Mouse (Mus musculus) olfactory bulb, adult 2 months (tissue): Measurements from ENCODE around the gene Rreb1. TPM values are rescaled to one million over a fixed set of nuclear protein-coding genes. Genes with fewer than 3 reads are reported as not detected.
"Not testable (repeated sequence)": the region's sequence is repeated elsewhere in the genome, so short reads cannot be mapped to it uniquely, and the experiment has no call there.

Experiments
- H3K27ac ChIP-seq: fragments of 200-500 bp; 2 replicates; pipeline ENCODE4 v1.5.1; 2012; ENCODE audit warnings: low read depth, low read length; ENCODE audit not compliant: insufficient read depth
- H3K4me1 ChIP-seq: fragments of 200-500 bp; 2 replicates; pipeline ENCODE4 v1.6.1; 2012; ENCODE audit warnings: low read length; ENCODE audit not compliant: control insufficient read depth, insufficient read depth
- H3K4me3 ChIP-seq: fragments of 200-500 bp; 2 replicates; pipeline ENCODE4 v1.5.1; 2012; ENCODE audit warnings: mild to moderate bottlenecking, low read depth, low read length, moderate library complexity; ENCODE audit not compliant: insufficient read depth
- CTCF ChIP-seq: fragments of 200-500 bp; IDR thresholded peaks from 2 replicates; pipeline ENCODE4 v1.5.1; 2012; ENCODE audit warnings: low read depth, mild to moderate bottlenecking, low read length, moderate library complexity; ENCODE audit not compliant: insufficient read depth
- POLR2A ChIP-seq: fragments of 200-500 bp; IDR thresholded peaks from 2 replicates; pipeline ENCODE4 v1.6.1; 2012; ENCODE audit warnings: mild to moderate bottlenecking, low read depth, low read length, moderate library complexity; ENCODE audit not compliant: insufficient read depth
- WGBS: fragments of 180-500 bp; shearing (Covaris S2); methylation state at CpG from one replicate; pipeline ENCODE4 v1.1.7; 2018; 5-methylcytosine and 5-hydroxymethylcytosine counted together
- polyA plus RNA-seq: library from polyadenylated mRNA; stranded (reverse); fragments of >200 nt; gene quantifications from 2 replicates; pipeline ENCODE4 v1.2.4, GENCODE M21; 2012; ENCODE audit warnings: low replicate concordance; ENCODE audit not compliant: missing spikeins, insufficient read depth, insufficient read length

Rreb1 gene
- polyA plus RNA-seq, 1 experiment, result not detected

DNA sequence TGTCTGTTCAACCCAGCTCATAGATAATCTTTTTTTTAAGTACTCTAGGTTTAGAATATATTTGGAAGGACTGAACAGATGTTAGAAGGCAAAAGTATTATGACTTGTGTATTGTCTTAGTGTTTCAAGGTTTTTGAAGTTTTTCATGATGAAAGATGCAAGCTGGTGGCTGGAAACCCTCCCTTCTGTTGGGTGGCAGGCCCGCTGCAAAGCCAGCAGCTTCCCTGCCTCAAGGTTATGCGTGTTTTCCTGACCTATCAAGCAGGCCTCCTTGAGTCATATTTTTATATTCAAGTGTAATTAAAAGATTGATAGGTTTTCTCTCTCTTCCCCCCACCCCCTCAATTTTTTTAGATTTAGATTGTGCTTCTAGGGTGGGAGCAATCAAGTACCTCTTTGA is 52.1 kb downstream of the Rreb1 start:
- WGBS, result 94% methylated on average over 2 of the region's 2 CpGs

GRCm38 (mm10) chr13:37830874-37831311 is 52.7 kb downstream of the Rreb1 start:
- Histone ChIP-seq H3K27ac (no peak overlapping the region), H3K4me3 (no peak overlapping the region), H3K4me1 (peaks cover 9% of the 10 kb centered on the region)
- no peak for TF ChIP-seq CTCF
- TF ChIP-seq POLR2A, result no peak
- WGBS, result 67% methylated on average over 4 of the region's 4 CpGs

More for the DNA sequence above, 52.1 kb downstream of the Rreb1 start:
- Histone ChIP-seq H3K4me1 (peaks cover 15% of the 10 kb centered on the region), H3K4me3 (no peak overlapping the region), H3K27ac (no peak overlapping the region)
- TF ChIP-seq CTCF (no peak), POLR2A (no peak)

DNA sequence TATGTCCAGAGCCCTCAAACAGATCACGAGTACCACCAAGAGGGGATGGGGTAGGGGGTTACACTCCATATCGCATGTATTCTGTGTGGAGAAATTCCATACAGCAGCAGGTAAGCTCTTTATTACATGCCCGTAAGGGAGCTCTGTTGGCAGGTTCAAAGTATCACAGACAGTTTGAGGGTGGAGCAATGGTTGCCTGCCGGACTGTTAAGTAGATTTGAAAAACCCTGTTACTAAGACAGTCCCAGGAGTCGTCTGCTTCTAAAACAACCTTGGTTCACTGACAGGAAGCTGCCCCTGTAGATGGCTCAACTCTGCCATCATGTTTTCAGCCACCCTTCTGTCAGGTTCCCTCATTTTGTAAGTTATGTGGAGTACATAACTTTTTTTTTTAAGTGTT is 54.3 kb downstream of the Rreb1 start:
- TF ChIP-seq POLR2A (no peak), CTCF (no peak)
- H3K4me3 ChIP-seq, result no peak overlapping the region
- H3K27ac ChIP-seq, result no peak overlapping the region
- peaks cover 7% of the 10 kb centered on the region; the same call in 1 of the 2 replicates for H3K4me1 ChIP-seq
- WGBS, result 62% methylated on average over 5 of the region's 5 CpGs

DNA sequence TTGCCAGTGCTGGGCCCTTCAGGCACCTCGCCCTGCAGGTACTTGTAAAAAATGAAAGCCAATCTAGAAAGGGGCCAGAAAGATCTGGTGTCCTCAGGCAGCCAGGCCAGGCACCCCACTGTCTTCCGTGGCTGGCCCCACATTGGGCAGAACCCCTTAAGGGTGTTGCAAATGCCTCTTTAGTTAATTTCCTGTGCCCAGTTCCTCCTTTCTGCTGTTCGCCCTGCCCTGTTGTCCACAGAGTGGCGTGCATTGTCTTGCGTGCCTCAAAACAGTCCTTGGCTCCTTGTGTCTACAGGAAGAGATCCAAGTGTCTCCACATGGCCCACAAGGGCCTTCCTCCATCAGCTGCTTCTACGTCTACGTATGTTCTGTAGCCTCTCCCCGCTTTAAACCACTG is 55.3 kb downstream of the Rreb1 start:
- Histone ChIP-seq H3K4me3 (no peak overlapping the region), H3K4me1 (peaks cover 5% of the 10 kb centered on the region; the same call in 1 of the 2 replicates), H3K27ac (no peak overlapping the region)
- TF ChIP-seq POLR2A, result no peak
- 80% methylated on average over 8 of the region's 8 CpGs for WGBS

- peaks cover 5% of the 10 kb centered on the region; the same call in 1 of the 2 replicates for H3K4me1 ChIP-seq
- TF ChIP-seq CTCF, result no peak
- TF ChIP-seq POLR2A, result no peak
- no peak overlapping the region for H3K4me3 ChIP-seq
- WGBS, result 91% methylated on average over 1 of the region's 1 CpGs
- H3K27ac ChIP-seq, result no peak overlapping the region
Observed at GRCm38 (mm10) chr13:37835296-37835695, 57.1 kb downstream of the Rreb1 start.

DNA sequence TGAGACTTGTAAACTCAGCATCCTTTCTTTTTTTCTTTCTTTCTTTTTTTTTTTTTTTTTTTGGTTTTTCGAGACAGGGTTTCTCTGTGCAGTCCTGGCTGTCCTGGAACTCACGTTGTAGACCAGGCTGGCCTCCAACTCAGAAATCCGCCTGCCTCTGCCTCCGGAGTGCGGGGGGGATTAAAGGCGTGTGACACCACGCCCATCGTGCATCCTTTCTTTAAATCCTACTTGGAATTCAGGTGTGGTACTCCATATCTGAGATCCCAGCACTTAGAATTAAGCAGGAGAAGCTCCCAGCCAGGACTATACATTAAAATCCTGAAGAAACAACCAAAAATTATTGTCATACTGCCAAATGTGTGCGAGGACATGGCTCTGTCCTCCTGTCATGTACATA is 57.6 kb downstream of the Rreb1 start:
- not testable (repeated sequence) for H3K4me1 ChIP-seq, H3K27ac ChIP-seq

DNA sequence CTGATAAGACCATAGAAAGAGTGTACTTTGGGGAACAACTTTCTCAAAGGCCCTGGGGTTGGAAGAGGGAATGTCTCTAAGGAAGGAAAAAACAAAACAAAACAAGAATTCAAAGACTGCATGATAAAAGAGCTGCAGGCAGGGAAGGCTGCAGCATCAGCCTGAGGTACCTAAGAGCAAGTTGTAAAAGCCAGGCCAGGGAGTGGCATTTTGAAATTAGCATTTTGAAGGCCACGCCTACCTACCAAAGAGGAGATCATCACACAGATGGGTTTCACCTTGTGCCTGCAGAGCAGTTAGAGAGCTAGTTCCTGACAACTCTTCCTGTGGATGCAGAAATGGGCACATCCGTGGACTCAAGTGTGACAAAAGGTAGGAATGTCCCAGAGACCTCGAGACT is 59.2 kb downstream of the Rreb1 start:
- TF ChIP-seq POLR2A, result no peak
- TF ChIP-seq CTCF, result no peak
- no peaks in the 10 kb centered on the region for H3K4me1 ChIP-seq
- H3K4me3 ChIP-seq, result no peak overlapping the region
- 92% methylated on average over 3 of the region's 3 CpGs for whole genome bisulfite sequencing
- no peak overlapping the region for H3K27ac ChIP-seq

More for the DNA sequence above, 57.6 kb downstream of the Rreb1 start:
- H3K4me3 ChIP-seq, result not testable (repeated sequence)
- WGBS, result 92% methylated on average over 9 of the region's 9 CpGs

GRCm38 (mm10) chr13:37838260-37839183 is 60.3 kb downstream of the Rreb1 start:
- 94% methylated on average over 18 of the region's 18 CpGs for WGBS
- Histone ChIP-seq H3K4me3 (no peak overlapping the region), H3K27ac (no peak overlapping the region), H3K4me1 (no peaks in the 10 kb centered on the region)
- TF ChIP-seq CTCF (no peak), POLR2A (no peak)

DNA sequence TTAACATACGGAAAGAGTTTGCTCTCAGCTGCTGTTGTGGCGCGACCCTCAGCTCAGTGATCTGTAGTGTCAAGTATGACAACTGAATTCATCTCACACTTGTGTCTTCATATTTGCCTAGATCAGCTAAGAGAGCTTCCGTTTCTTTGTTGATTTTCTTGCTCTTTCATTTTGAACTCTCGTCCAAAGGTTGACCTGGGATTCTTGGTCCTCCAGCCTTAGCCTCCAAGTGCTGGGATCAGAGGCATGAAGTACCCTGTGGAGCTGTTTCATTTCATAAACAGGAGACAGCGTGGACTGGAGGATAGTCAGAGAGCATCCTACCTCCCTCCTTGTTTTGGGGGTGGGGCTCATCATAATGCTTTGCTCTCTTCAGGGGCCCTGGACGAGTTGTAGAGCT is 65.0 kb downstream of the Rreb1 start:
- H3K4me3 ChIP-seq, result no peak overlapping the region
- 93% methylated on average over 7 of the region's 7 CpGs for WGBS
- H3K4me1 ChIP-seq, result 0 out of 2 replicates have a peak, but pooled peaks cover 3% of the 10 kb centered on the region
- TF ChIP-seq CTCF (no peak), POLR2A (no peak)
- H3K27ac ChIP-seq, result no peak overlapping the region
